Mouse (Mus musculus) G1E (cell line): ENCODE measurements around the gene Pfdn2.

ENCODE experiments used
- CTCF ChIP-seq: IDR thresholded peaks from 2 replicates; pipeline ENCODE4 v1.5.1; 2012; ENCODE audit warnings: low read depth, low read length, inconsistent platforms, mixed read lengths
- GATA1 ChIP-seq: IDR thresholded peaks from 2 replicates; pipeline ENCODE4 v1.6.1; 2012; ENCODE audit warnings: borderline replicate concordance, low read length, inconsistent platforms, mixed read lengths
- GATA2 ChIP-seq: IDR thresholded peaks from 2 replicates; pipeline ENCODE4 v1.6.1; 2012; ENCODE audit warnings: low read depth, low read length, inconsistent platforms, borderline replicate concordance
- POLR2AphosphoS5 ChIP-seq: IDR thresholded peaks from 2 replicates; pipeline ENCODE4 v1.6.1; 2012; ENCODE audit warnings: low read depth, low read length, inconsistent platforms; ENCODE audit not compliant: insufficient replicate concordance
- TAL1 ChIP-seq: conservative IDR thresholded peaks from 2 replicates; pipeline ENCODE4 v1.6.1; 2012; ENCODE audit warnings: low read depth, low read length, inconsistent platforms, mixed read lengths

GRCm38 (mm10) chr1:171365934-171366333, 20.5 kb downstream of the Pfdn2 start:
- TF ChIP-seq CTCF (no peak), GATA1 (no peak), POLR2AphosphoS5 (no peak), GATA2 (no peak), TAL1 (no peak)
